Mouse (Mus musculus): Measurements from ENCODE around the gene Scamp1. TPM values are rescaled to one million over a fixed set of nuclear protein-coding genes. Genes with fewer than 3 reads are reported as not detected.

Scamp1 gene
- polyA plus RNA-seq, 1 experiment: 29.2 TPM

GRCm38 (mm10) chr13:94260961-94261360 is 24.7 kb downstream of the Scamp1 start:
- no peak for DNase-seq
- TF ChIP-seq CTCF (IDR thresholded peaks at IDR 0.05; ENCODE audit: insufficient read depth, low read length) (no peak), POLR2A (IDR thresholded peaks at IDR 0.05; ENCODE audit: borderline replicate concordance, extremely low read depth, low read depth, low read length) (no peak)
- Histone ChIP-seq H3K4me1 (ENCODE audit: control insufficient read depth, insufficient read depth, low read length) (peaks cover 5% of the 10 kb centered on the region; the same call in 1 of the 2 replicates), H3K4me3 (replicated peaks; ENCODE audit: extremely low read depth, low read depth, low read length) (no peak overlapping the region)
- WGBS: 76% methylated on average over 8 of the region's 8 CpGs

- Histone ChIP-seq H3K4me1 (ENCODE audit: control insufficient read depth, insufficient read depth, low read length) (peaks cover 5% of the 10 kb centered on the region; the same call in 1 of the 2 replicates), H3K4me3 (replicated peaks; ENCODE audit: extremely low read depth, low read depth, low read length) (no peak overlapping the region)
- WGBS: 83% methylated on average over 5 of the region's 5 CpGs
- DNase-seq: no peak
- no peak for TF ChIP-seq CTCF (IDR thresholded peaks at IDR 0.05; ENCODE audit: insufficient read depth, low read length)
- no peak for TF ChIP-seq POLR2A (IDR thresholded peaks at IDR 0.05; ENCODE audit: borderline replicate concordance, extremely low read depth, low read depth, low read length)
Measured at GRCm38 (mm10) chr13:94259210-94259609, 26.4 kb downstream of the Scamp1 start.

GRCm38 (mm10) chr13:94258530-94258929 is 27.1 kb downstream of the Scamp1 start:
- no peak overlapping the region for H3K4me3 ChIP-seq (replicated peaks; ENCODE audit: extremely low read depth, low read depth, low read length)
- TF ChIP-seq POLR2A (IDR thresholded peaks at IDR 0.05; ENCODE audit: borderline replicate concordance, extremely low read depth, low read depth, low read length) (no peak), CTCF (IDR thresholded peaks at IDR 0.05; ENCODE audit: insufficient read depth, low read length) (no peak)
- DNase-seq: no peak
- 88% methylated on average over 6 of the region's 6 CpGs for WGBS
- H3K4me1 ChIP-seq (ENCODE audit: control insufficient read depth, insufficient read depth, low read length): peaks cover 5% of the 10 kb centered on the region; the same call in 1 of the 2 replicates

GRCm38 (mm10) chr13:94257711-94258110 is 27.9 kb downstream of the Scamp1 start:
- DNase-seq: no peak
- TF ChIP-seq CTCF (IDR thresholded peaks at IDR 0.05; ENCODE audit: insufficient read depth, low read length) (no peak), POLR2A (IDR thresholded peaks at IDR 0.05; ENCODE audit: borderline replicate concordance, extremely low read depth, low read depth, low read length) (no peak)
- WGBS: 30% methylated on average over 2 of the region's 2 CpGs
- Histone ChIP-seq H3K4me3 (replicated peaks; ENCODE audit: extremely low read depth, low read depth, low read length) (no peak overlapping the region), H3K4me1 (ENCODE audit: control insufficient read depth, insufficient read depth, low read length) (peaks cover 5% of the 10 kb centered on the region; the same call in 1 of the 2 replicates)

GRCm38 (mm10) chr13:94255176-94255575 is 30.5 kb downstream of the Scamp1 start:
- no peak for DNase-seq
- peaks cover 5% of the 10 kb centered on the region; the same call in 1 of the 2 replicates for H3K4me1 ChIP-seq (ENCODE audit: control insufficient read depth, insufficient read depth, low read length)
- no peak overlapping the region for H3K4me3 ChIP-seq (replicated peaks; ENCODE audit: extremely low read depth, low read depth, low read length)
- WGBS: 65% methylated on average over 2 of the region's 2 CpGs
- TF ChIP-seq CTCF (IDR thresholded peaks at IDR 0.05; ENCODE audit: insufficient read depth, low read length) (no peak), POLR2A (IDR thresholded peaks at IDR 0.05; ENCODE audit: borderline replicate concordance, extremely low read depth, low read depth, low read length) (no peak)

GRCm38 (mm10) chr13:94254286-94254685 is 31.4 kb downstream of the Scamp1 start:
- H3K4me3 ChIP-seq (replicated peaks; ENCODE audit: extremely low read depth, low read depth, low read length): no peak overlapping the region
- H3K4me1 ChIP-seq (ENCODE audit: control insufficient read depth, insufficient read depth, low read length): peaks cover 5% of the 10 kb centered on the region; the same call in 1 of the 2 replicates
- TF ChIP-seq CTCF (IDR thresholded peaks at IDR 0.05; ENCODE audit: insufficient read depth, low read length) (no peak), POLR2A (IDR thresholded peaks at IDR 0.05; ENCODE audit: borderline replicate concordance, extremely low read depth, low read depth, low read length) (no peak)
- WGBS: 44% methylated on average over 3 of the region's 3 CpGs
- no peak for DNase-seq

- Histone ChIP-seq H3K4me3 (replicated peaks; ENCODE audit: extremely low read depth, low read depth, low read length) (no peak overlapping the region), H3K4me1 (ENCODE audit: control insufficient read depth, insufficient read depth, low read length) (peaks cover 5% of the 10 kb centered on the region; the same call in 1 of the 2 replicates)
- WGBS: 70% methylated on average over 5 of the region's 5 CpGs
- no peak for DNase-seq
- TF ChIP-seq CTCF (IDR thresholded peaks at IDR 0.05; ENCODE audit: insufficient read depth, low read length) (no peak), POLR2A (IDR thresholded peaks at IDR 0.05; ENCODE audit: borderline replicate concordance, extremely low read depth, low read depth, low read length) (no peak)
Measured at GRCm38 (mm10) chr13:94253052-94253451, 32.6 kb downstream of the Scamp1 start.

GRCm38 (mm10) chr13:94250761-94251160 is 34.9 kb downstream of the Scamp1 start:
- TF ChIP-seq CTCF (IDR thresholded peaks at IDR 0.05; ENCODE audit: insufficient read depth, low read length) (no peak), POLR2A (IDR thresholded peaks at IDR 0.05; ENCODE audit: borderline replicate concordance, extremely low read depth, low read depth, low read length) (no peak)
- no peak for DNase-seq
- H3K4me3 ChIP-seq (replicated peaks; ENCODE audit: extremely low read depth, low read depth, low read length): no peak overlapping the region
- 86% methylated on average over 7 of the region's 8 CpGs for WGBS
- H3K4me1 ChIP-seq (ENCODE audit: control insufficient read depth, insufficient read depth, low read length): no peaks in the 10 kb centered on the region; the same call in 1 of the 2 replicates

GRCm38 (mm10) chr13:94250188-94250587 is 35.5 kb downstream of the Scamp1 start:
- H3K4me1 ChIP-seq (ENCODE audit: control insufficient read depth, insufficient read depth, low read length): no peaks in the 10 kb centered on the region; the same call in 1 of the 2 replicates
- no peak for TF ChIP-seq POLR2A (IDR thresholded peaks at IDR 0.05; ENCODE audit: borderline replicate concordance, extremely low read depth, low read depth, low read length)
- no peak for TF ChIP-seq CTCF (IDR thresholded peaks at IDR 0.05; ENCODE audit: insufficient read depth, low read length)
- DNase-seq: no peak
- H3K4me3 ChIP-seq (replicated peaks; ENCODE audit: extremely low read depth, low read depth, low read length): no peak overlapping the region
- WGBS: 85% methylated on average over 6 of the region's 6 CpGs

GRCm38 (mm10) chr13:94242897-94243296 is 42.8 kb downstream of the Scamp1 start:
- H3K4me3 ChIP-seq (replicated peaks; ENCODE audit: extremely low read depth, low read depth, low read length): no peak overlapping the region
- DNase-seq: no peak
- no peaks in the 10 kb centered on the region for H3K4me1 ChIP-seq (ENCODE audit: control insufficient read depth, insufficient read depth, low read length)
- 89% methylated on average over 2 of the region's 2 CpGs for WGBS
- TF ChIP-seq CTCF (IDR thresholded peaks at IDR 0.05; ENCODE audit: insufficient read depth, low read length) (no peak), POLR2A (IDR thresholded peaks at IDR 0.05; ENCODE audit: borderline replicate concordance, extremely low read depth, low read depth, low read length) (no peak)

Measured in lung, adult 2 months (tissue).